Mouse (Mus musculus) lung, postnatal 4 days (tissue): Measurements from ENCODE around the gene Gprc6a.

Experiments
- DNase-seq, 2 experiments: peaks; one replicate each; pipeline ENCODE4 v3.0.0; 2021

Gprc6a gene

DNA sequence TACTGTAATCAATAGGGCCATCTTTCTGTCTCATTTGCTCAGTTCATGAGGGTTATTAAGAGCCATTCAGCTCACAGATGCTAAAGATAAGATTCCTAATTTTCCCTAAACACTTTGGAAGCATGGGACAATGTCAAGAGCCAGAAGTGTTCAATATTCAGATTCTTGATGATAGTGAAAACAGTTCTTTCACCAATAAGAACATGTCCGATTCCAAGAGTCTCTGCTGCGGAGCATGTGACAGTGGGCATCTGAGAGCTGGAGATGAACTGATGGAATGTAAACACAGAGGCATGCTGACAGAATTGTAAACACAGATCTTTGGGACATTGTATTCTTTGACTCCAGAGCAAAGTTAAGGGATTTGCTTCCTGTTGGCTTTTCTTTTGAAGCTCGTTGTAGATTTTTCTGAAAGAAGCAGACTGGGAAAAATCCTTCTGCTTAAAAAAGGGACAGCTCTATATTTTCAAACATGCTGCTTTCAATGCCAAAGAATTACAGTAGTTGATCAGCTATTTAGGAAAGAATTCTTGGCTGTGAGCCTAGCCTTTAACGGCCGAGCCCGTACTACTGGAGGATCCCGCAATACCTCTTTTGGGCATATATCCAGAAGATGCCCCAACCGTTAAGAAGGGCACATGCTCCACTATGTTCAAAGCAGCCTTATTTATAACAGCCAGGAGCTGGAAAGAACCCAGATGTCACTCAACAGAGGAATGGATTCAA, at the start of gene Gprc6a:
Gprc6a (minus strand) TSS at position 51 of the 726 bp plus-strand sequence.
- DNase-seq, result no peak

DNA sequence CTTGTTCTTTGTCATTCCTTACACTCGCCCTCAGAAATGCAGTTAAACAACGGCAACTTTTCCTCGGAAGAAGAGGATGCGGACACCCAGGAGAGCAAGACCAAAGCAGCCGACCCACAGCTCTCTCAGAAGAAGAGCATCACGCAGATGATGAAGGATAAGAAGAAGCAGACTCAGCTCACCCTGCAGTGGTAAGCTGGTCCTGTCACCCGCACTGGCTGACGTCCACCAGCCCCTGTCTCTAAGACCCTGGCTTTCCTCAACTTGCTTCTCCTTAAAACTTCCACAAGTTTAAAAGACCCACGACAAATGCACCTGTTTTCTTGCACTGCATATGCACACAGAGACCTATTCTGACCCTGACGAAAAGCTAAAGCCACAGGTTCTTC, 47.0 kb upstream of the Gprc6a start:
- no peak for DNase-seq

GRCm38 (mm10) chr10:51677548-51678250, 46.4 kb upstream of the Gprc6a start, which contains the start of gene Rfx6:
Rfx6 (plus strand) TSS chr10:51677756.
- peak in 1 of 2 experiments; percentile 5 for DNase-seq

GRCm38 (mm10) chr10:51672082-51672779, 41.0 kb upstream of the Gprc6a start:
- no peak for DNase-seq

- DNase-seq, result no peak
Observed at GRCm38 (mm10) chr10:51671583-51671982, 40.3 kb upstream of the Gprc6a start.

GRCm38 (mm10) chr10:51669334-51669733, 38.1 kb upstream of the Gprc6a start:
- no peak for DNase-seq

DNA sequence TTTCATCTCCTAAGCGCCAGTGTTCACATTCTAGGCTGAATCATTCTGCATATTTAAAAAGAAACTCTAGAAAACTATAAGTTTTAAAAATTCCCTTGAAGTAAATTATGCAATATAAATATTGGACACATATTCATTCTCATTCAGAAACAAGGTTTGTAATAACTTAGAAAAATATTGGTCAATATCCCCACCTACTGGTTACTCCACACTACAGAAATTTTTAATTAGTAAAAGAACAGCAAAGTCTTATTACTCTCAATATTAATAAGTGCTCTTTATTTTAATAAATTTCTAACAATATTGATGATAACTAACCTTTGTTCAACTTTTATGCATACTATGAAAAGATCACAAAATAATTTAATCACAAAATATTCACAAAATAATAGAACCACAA, 26.1 kb upstream of the Gprc6a start:
- no peak for DNase-seq

GRCm38 (mm10) chr10:51649506-51650221, 18.4 kb upstream of the Gprc6a start:
- DNase-seq, result no peak

- no peak for DNase-seq
Observed at GRCm38 (mm10) chr10:51621193-51621592, 10.1 kb downstream of the Gprc6a start.

DNA sequence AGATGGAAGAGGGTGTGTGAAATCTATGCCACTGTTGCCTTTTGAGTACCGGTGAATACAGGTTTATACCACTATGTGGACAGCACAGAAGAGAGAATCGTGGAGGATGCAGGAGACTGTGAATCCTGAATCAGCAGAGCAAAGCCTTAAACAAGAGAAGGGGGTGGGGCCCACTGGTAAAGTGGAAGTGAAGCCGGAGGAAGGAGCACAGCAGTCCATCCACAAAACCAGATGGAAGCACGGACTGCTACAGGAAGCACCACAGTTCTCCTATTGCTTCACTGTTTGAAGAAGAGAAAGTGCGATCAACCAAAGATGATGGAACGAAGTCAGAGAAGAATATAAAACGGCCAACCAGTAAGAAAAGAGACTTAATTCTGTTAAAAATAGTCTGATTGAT, 11.1 kb downstream of the Gprc6a start:
- no peak for DNase-seq

GRCm38 (mm10) chr10:51618538-51618937, 12.7 kb downstream of the Gprc6a start:
- DNase-seq, result no peak

DNA sequence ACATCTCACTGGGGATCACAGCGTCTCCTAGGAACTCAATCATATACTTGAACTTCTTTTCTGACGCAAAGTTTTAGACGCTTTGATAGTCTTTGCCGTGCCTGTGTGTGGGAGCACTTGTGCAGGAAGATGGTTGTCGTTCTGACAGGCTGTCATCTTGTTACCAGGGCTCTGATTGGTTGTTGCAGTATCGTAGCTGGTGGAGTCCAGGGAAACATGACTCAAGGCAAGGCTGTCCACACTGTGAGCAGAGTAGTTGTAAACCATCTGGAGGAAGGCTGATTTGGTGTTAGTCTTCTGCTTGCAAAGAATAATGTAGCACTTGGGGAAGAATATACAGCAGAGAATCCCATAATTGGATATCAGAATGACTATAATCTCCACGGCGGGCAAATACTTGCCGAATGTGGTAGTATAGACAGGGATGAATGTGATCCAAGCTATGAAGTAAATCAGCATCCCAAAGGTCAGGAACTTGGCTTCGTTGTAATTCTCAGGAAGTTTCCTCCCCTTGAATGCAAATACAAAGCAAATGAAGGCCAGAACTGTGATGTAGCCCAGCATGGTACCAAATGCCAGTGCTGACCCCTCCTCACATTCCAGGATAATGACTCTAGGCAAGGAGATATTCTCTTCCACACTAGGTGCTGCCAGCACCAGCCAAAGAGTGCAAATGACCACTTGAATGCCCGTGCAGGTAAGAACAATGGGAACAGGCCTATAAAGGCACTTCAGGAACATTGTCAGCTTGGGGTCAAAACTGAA, 16.3 kb downstream of the Gprc6a start:
- DNase-seq, result no peak

GRCm38 (mm10) chr10:51613421-51613820, 17.8 kb downstream of the Gprc6a start:
- no peak for DNase-seq

DNA sequence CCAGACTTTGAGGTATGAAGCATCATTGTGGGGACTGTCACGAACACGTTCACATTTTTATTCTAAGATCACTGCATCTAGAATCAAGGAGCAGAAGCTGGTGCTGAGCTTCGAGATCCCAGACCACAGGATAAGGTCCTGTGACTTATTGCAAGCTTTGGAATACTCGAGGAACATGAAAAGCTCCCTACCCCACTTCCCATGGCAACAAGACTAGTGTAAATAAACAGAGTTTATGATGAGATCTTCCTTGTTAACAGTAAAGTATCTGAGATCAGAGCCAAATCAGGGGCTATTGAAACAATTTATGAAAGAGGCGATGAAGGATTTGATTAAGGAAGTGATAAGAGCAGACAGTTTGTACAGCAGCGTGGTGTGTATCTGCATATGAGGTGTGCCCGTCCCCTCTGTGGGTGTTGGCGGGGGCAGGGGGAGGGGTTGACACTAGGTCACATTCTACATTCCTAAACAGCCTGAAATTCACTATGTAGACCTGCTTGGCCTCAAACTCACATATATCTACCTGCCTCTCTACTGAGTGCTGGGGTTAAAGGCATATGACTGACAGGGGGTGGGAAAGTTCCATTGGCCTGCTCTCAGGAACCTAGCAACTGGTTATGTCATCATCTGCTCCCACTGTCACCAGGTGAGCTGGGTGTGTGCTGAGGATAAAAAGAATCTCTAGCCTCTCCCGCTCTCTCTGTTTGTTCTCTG, 19.1 kb downstream of the Gprc6a start:
- DNase-seq, result no peak

GRCm38 (mm10) chr10:51609741-51610425, 21.4 kb downstream of the Gprc6a start:
- no peak for DNase-seq

DNA sequence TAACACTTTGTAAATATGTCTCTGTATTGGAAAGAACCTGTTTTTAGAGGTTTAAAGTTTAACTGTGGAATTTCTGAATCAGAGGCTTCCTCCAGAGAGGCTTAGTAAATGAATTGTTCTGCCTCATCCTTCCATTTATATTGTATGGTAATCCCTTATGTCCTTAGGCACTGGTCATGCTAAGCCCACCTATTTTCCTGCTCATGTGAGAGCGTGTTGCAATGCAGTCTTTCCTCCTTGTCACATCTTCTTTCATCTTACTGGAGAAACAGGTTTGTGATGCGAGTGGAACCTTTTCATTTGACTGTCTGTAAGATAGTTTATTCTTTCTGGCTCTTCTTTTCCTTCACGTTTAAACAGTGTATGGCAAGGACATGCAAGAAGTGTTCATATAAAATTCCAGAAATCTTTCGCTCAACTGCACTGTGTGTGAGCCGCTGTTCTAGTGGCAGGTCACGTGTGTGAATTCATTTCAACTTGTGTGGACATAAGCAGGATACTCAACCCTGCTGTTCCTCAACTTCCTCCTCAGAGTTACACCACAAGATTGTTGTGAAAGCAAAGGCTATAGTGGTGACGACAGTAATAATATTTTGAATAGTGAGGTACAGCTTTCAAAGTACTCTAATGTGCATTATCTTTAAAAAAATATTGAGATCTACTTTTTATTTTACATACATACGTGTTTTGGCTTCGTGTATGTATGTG, 34.2 kb downstream of the Gprc6a start:
- DNase-seq, result no peak

GRCm38 (mm10) chr10:51595001-51595931, 36.0 kb downstream of the Gprc6a start:
- peak in 1 of 2 experiments; percentile 16 for DNase-seq

DNA sequence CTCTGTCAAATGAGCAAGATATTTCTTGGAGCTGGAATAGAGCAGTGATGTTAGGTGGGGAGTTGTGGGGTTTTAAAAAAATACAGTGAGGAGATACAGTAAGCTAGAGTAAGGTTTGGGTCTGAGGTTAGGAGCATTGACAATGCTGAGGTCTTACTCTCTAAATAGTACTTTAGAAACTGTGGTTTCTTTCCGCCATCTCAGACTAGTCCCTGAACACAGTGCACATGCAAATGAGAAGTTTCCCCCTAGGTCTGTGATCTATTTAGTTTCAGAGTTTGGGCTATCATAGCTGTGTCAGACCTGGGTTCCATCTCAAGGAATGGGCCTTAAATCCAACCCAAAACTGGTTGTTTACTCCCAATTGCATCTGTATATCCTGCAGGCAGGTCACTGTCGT, 39.7 kb downstream of the Gprc6a start:
- no peak for DNase-seq

GRCm38 (mm10) chr10:51590139-51590574, 41.1 kb downstream of the Gprc6a start, which contains the start of gene Fam162b:
Fam162b (minus strand) TSS chr10:51590517.
- peak in 1 of 2 experiments; percentile 28 for DNase-seq
